Mouse (Mus musculus) midbrain, embryonic 12.5 days (tissue): ENCODE data around the gene Oas1h. TPM values are rescaled to one million over a fixed set of nuclear protein-coding genes. Genes with fewer than 3 reads are reported as not detected.
"Not testable (repeated sequence)": the region's sequence is repeated elsewhere in the genome, so short reads cannot be mapped to it uniquely, and the experiment has no call there.

Experiments used
- ATAC-seq: fragments of 200-750 bp; cut with Nextera tagmentation; 2 replicates; pipeline ENCODE4 v1.8.0; 2017; ENCODE audit warnings: low read depth, moderate TSS enrichment, moderate library complexity; ENCODE audit not compliant: low FRiP score
- H3K27ac ChIP-seq: fragments of 300-500 bp; sonication (generic); replicated peaks from 2 replicates; pipeline ENCODE4 v1.5.1; 2016; ENCODE audit warnings: mild to moderate bottlenecking
- H3K27me3 ChIP-seq: fragments of 300-500 bp; sonication (generic); 2 replicates; pipeline ENCODE4 v1.6.1; 2016; ENCODE audit warnings: mild to moderate bottlenecking
- H3K36me3 ChIP-seq: fragments of 300-500 bp; sonication (generic); 2 replicates; pipeline ENCODE4 v1.6.1; 2016
- H3K4me1 ChIP-seq: fragments of 300-500 bp; sonication (generic); 2 replicates; pipeline ENCODE4 v1.6.1; 2016
- H3K4me2 ChIP-seq: fragments of 300-500 bp; sonication (generic); replicated peaks from 2 replicates; pipeline ENCODE4 v1.6.1; 2016; ENCODE audit warnings: mild to moderate bottlenecking, moderate library complexity
- H3K4me3 ChIP-seq: fragments of 300-500 bp; sonication (generic); 2 replicates; pipeline ENCODE4 v1.5.1; 2016; ENCODE audit warnings: mild to moderate bottlenecking
- H3K9ac ChIP-seq: fragments of 300-500 bp; sonication (generic); replicated peaks from 2 replicates; pipeline ENCODE4 v1.6.1; 2016; ENCODE audit warnings: mild to moderate bottlenecking, moderate library complexity
- H3K9me3 ChIP-seq: fragments of 300-500 bp; sonication (generic); 2 replicates; pipeline ENCODE4 v1.6.1; 2016; ENCODE audit warnings: mild to moderate bottlenecking
- WGBS: fragments of 180-500 bp; shearing (Covaris S2); methylation state at CpG from one replicate; pipeline ENCODE4 v1.1.7; 2016; 5-methylcytosine and 5-hydroxymethylcytosine counted together
- polyA plus RNA-seq: library from polyadenylated mRNA; unstranded; fragments of >200 nt; fragmentation: Nextera tagmentation; extraction: Ambion mirVana; gene quantifications from 2 replicates; pipeline ENCODE4 v1.2.1, GENCODE M21; 2016

Oas1h gene
- polyA plus RNA-seq, 1 experiment from 2014 or later: not detected

DNA sequence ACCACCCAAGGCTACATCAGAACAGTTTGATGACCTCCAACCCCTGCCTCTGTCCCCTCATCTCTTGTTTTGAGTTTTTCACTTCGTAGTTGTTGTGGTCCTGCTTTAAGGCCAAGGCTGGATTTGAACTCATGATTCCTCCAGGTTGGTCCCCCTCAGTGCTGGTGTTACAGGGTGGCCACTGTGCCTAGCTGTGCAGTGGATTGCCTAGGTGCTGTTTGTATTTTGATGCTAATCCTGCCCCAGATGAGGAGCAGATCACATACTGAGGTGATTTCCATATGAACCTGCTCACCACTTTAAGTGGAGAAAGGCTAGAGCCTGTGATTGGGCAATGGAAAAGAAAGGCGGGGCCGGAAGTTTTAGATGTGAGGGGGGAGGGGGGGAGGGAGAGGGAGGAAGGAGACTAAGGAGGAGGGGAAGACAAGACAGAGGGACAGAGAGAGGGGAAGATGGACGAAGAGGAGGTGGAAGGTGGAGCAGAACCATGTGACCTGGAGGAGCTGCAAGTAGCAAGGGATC, 27.1 kb downstream of the Oas1h start:
- not testable (repeated sequence) for H3K9me3 ChIP-seq, H3K27ac ChIP-seq, H3K36me3 ChIP-seq, H3K4me3 ChIP-seq, ATAC-seq, H3K4me1 ChIP-seq, H3K27me3 ChIP-seq, H3K9ac ChIP-seq, H3K4me2 ChIP-seq
- WGBS: 41% methylated on average over 4 of the region's 4 CpGs

DNA sequence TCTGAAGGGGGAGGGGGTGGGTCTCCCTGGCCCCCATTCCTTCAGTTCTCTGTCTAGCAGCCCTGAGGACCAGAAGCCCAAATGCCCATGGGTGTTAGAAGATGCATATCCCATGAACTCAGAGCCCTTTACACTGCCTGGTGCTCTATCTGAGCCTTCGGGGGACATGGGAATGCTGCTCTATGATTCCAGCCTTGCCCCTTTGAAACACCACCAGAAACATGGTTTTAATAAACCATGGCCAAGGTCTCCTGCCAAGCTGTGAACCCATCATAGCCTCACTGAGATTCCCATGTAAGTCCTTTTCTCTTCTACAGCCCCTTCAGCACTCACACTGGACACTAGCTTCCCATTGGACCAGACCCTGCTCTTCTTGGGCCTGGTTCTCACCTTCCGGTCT, 28.8 kb downstream of the Oas1h start:
- no peaks in the 10 kb centered on the region for H3K9me3 ChIP-seq
- H3K4me2 ChIP-seq: no peak overlapping the region
- WGBS: 86% methylated on average over 2 of the region's 2 CpGs
- no peak for ATAC-seq
- no peak overlapping the region for H3K27ac ChIP-seq
- no peaks in the 10 kb centered on the region for H3K4me1 ChIP-seq
- no peak overlapping the region for H3K9ac ChIP-seq
- H3K36me3 ChIP-seq: no peaks in the 10 kb centered on the region
- no peak overlapping the region for H3K4me3 ChIP-seq
- no peaks in the 10 kb centered on the region for H3K27me3 ChIP-seq

DNA sequence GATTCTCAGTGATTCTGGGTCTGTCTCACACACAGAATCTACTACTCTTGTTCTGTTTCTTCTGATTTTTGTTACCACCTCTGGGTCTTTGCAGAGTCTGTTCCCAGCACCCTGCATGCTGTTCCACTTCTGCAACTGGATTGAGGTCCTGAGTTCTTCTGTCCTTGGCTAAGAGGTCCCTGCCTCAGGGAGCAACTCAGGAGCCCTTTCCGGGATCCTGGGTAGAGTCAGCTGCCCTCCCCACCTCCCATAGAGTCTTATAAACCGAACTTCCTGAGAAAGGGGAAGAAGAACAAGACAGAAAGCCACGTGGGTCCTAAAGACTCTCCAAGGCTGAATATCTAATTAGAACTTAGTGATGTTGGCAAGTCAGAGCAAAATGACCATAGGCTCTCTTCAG, 29.8 kb downstream of the Oas1h start:
- H3K27ac ChIP-seq: no peak overlapping the region
- no peak overlapping the region for H3K9ac ChIP-seq
- H3K4me2 ChIP-seq: no peak overlapping the region
- no peaks in the 10 kb centered on the region for H3K9me3 ChIP-seq
- no peaks in the 10 kb centered on the region for H3K36me3 ChIP-seq
- WGBS: 64% methylated on average over 3 of the region's 3 CpGs
- no peaks in the 10 kb centered on the region for H3K4me1 ChIP-seq
- no peak for ATAC-seq
- H3K4me3 ChIP-seq: no peak overlapping the region
- H3K27me3 ChIP-seq: no peaks in the 10 kb centered on the region

DNA sequence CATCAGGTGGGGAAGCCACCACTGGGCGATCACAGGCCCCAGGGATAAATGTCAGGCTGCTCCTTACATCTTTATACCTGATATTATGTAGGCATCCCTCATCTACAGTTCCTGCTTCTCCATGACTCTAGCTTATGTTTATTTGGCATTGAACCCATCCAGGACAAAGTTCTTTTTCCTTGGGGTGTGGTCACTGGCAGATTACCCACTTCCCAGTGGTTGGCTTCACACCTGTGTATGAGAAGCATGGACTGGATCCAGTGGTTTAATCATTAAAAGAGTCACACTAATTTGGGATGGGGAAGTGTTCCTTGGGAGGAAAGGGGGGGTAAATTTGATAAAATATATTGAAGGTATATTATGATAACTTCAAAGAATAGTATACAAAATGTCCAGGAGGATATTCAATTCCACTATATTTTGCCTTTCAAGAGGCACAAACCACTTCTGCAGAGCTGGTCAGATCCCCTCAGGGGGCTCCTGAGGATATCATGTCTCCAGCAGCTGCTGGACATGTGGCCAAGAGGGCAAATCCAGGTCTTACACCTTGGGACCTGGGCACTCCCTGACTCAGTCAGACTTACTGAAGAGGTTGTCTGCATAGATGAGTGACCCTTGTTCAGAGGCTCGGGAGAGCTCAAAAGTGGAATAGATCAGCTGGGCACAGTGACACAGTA, 30.5 kb downstream of the Oas1h start:
- not testable (repeated sequence) for H3K27me3 ChIP-seq, H3K4me3 ChIP-seq, H3K4me2 ChIP-seq, ATAC-seq, H3K9ac ChIP-seq, H3K36me3 ChIP-seq, H3K4me1 ChIP-seq, H3K27ac ChIP-seq, H3K9me3 ChIP-seq
- 85% methylated on average over 2 of the region's 2 CpGs for WGBS

DNA sequence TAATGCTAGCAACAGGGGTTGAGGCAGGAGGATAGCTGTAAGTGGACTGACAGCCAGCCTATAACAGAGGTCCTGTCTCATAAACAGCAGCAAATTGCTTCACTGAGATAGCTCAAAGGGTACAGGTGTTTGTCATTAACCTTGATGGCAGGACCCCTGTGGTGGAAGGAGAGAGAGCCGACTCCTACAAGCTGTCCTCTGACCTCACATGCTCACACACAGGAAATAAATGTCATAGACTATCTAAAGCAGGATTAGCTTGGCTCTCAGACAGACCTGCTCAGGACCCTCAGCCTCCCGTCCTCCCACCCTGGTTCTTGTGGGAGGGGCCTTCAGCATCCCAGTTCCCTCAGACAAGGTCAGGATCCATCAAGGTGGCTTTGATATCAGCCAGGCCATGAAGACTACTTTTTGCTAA, 31.0 kb downstream of the Oas1h start:
- no peaks in the 10 kb centered on the region for H3K27me3 ChIP-seq
- H3K4me2 ChIP-seq: no peak overlapping the region
- no peak overlapping the region for H3K27ac ChIP-seq
- no peaks in the 10 kb centered on the region for H3K4me1 ChIP-seq
- H3K4me3 ChIP-seq: no peak overlapping the region
- no peaks in the 10 kb centered on the region for H3K36me3 ChIP-seq
- no peak overlapping the region for H3K9ac ChIP-seq
- WGBS: 61% methylated on average over 2 of the region's 2 CpGs
- no peaks in the 10 kb centered on the region for H3K9me3 ChIP-seq
- no peak for ATAC-seq

DNA sequence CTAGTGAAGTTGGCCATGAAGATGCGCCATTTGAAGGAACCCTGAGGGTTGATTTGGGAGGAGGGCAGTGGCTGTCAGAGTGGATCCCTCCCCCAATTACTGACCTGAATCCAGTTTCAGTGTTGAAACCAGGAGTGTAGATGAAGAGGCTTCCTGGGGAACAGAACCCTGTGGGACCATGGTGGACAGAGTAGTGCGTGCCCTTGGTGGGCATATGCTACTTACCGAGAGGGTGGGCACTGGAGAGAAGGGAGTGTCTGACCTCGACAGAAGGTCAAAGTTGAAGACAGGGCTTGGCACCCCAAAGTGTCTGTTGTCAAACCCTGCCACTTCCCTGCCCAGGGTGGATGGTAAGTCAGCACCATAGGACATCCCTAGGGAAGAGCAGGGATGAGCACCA, 32.6 kb downstream of the Oas1h start:
- WGBS: 90% methylated on average over 4 of the region's 4 CpGs
- not testable (repeated sequence) for H3K9me3 ChIP-seq, H3K27ac ChIP-seq, H3K36me3 ChIP-seq, H3K4me2 ChIP-seq, H3K27me3 ChIP-seq, H3K4me1 ChIP-seq, H3K9ac ChIP-seq, ATAC-seq, H3K4me3 ChIP-seq

DNA sequence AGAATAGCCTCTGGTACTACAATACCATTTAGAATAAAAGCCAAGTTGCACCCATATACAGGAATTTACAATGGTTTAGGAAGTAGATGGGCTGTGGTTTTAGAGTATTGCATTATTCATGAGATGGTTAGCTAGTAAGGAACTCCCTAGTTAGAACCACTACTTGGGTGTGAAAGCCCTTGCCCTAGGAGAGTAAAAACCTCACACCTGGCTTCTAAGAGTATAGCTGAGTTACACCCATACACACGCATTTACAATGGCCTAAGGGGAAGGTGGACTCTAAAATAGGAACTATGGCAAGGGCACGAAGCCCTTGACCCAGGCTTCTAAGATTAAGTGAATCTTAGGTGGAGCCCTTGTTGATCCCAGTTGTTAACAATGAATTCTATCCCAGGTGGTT, 33.5 kb downstream of the Oas1h start:
- not testable (repeated sequence) for H3K27me3 ChIP-seq, H3K4me2 ChIP-seq, H3K27ac ChIP-seq, H3K4me1 ChIP-seq, H3K9me3 ChIP-seq, ATAC-seq, H3K36me3 ChIP-seq, H3K9ac ChIP-seq, H3K4me3 ChIP-seq
- 73% methylated on average over 2 of the region's 2 CpGs for WGBS

DNA sequence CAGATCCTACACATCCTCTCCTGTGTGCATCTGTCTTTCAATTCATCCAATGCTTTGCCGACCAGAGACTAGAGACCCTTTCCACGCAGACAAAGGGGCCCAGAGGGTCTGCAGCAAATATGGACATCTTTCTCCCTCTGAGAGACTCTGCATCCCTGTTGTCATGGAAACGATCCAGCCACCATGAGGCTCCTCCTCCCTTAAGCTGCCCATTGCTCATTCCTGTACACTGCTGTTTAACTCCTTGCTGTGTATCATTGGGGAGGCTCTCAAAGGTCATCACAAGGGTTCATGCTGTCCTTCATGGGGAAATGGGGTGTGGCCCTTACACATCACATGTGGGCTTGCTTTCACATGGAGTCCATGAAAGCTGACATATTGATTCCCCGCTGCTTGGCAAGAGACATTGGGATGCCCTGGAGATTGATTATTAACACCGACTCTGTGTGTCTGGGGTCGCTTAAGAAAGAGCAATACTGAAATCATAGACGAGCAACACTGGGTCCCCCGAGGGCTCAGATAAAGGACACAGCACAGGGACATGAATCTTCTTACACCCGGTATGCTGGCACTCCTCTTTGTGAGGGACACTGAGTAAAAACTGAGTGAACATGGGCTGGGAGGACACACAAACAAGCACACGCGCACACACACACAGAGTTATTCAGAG, 34.1 kb downstream of the Oas1h start:
- ATAC-seq: no peak
- Histone ChIP-seq H3K4me3 (no peak overlapping the region), H3K27me3 (no peaks in the 10 kb centered on the region), H3K36me3 (no peaks in the 10 kb centered on the region), H3K27ac (no peak overlapping the region), H3K4me2 (no peak overlapping the region), H3K9me3 (no peaks in the 10 kb centered on the region), H3K9ac (no peak overlapping the region), H3K4me1 (no peaks in the 10 kb centered on the region)
- 84% methylated on average over 11 of the region's 11 CpGs for WGBS

DNA sequence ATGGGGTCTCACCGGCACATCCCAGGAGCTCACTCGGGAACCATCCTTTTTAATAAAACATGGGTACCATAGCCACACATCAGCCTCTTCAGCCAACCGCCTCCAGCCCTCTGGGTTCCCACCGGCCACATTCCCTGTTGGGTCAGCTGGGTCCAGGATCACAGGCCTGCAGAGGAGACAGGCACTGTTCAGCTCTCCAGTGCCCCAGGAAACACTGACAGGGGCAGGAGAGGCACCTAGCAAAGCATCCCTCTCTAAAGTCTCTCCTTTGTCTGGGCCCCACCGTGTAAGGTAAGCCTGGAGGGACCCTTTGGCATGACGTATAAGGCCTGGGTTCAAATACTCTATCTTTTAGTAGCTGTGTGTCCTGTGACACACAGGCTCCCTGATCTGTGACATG, 37.1 kb downstream of the Oas1h start:
- H3K4me2 ChIP-seq: no peak overlapping the region
- no peak overlapping the region for H3K27ac ChIP-seq
- H3K9me3 ChIP-seq: no peaks in the 10 kb centered on the region
- H3K27me3 ChIP-seq: no peaks in the 10 kb centered on the region
- no peak overlapping the region for H3K9ac ChIP-seq
- no peak for ATAC-seq
- H3K36me3 ChIP-seq: no peaks in the 10 kb centered on the region
- WGBS: 90% methylated on average over 6 of the region's 6 CpGs
- H3K4me3 ChIP-seq: no peak overlapping the region
- H3K4me1 ChIP-seq: no peaks in the 10 kb centered on the region

DNA sequence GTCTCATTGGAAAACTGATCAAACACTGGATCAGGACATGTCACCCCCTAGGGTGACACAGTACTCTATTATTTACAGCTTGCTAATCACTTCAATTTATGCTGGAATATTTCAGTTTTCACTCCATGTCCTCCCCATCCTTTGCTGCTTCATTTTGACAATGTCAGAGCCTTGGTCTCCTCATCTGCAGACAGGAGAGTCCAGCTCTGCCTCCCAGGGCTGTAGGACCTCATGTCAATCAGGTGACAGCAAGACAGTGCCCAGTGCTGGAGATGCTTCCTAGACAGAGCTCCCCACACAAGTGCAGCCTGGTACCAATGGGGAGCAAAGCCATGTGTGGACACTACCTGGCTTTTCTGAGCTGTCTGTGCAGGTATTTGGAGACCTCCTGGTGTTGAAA, 37.5 kb downstream of the Oas1h start:
- no peak overlapping the region for H3K4me3 ChIP-seq
- H3K27ac ChIP-seq: no peak overlapping the region
- H3K27me3 ChIP-seq: no peaks in the 10 kb centered on the region
- H3K9me3 ChIP-seq: no peaks in the 10 kb centered on the region
- H3K4me1 ChIP-seq: no peaks in the 10 kb centered on the region
- no peaks in the 10 kb centered on the region for H3K36me3 ChIP-seq
- H3K9ac ChIP-seq: no peak overlapping the region
- H3K4me2 ChIP-seq: no peak overlapping the region
- ATAC-seq: no peak

DNA sequence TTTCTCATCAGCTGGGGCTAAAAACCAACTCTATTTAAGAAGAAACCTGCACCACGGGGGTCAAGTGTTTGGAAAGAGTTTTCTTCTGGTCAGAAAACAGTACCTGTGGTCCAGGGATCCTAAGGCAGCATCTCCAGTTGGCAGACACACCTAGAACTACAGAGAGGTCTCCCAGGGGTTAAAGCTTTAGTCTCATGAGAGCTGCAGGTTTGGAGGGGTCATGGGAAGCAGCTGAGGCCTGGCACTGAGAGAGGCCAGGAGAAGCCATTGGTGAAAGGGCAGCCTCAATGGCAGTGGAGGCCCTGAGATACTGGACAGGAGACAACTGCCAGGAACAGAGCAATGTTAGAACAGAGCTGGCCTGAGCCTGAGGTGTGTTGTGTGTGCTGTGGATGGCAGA, 39.4 kb downstream of the Oas1h start:
- Histone ChIP-seq H3K9ac (no peak overlapping the region), H3K27me3 (no peaks in the 10 kb centered on the region), H3K27ac (no peak overlapping the region), H3K4me3 (no peak overlapping the region), H3K4me1 (no peaks in the 10 kb centered on the region), H3K36me3 (no peaks in the 10 kb centered on the region), H3K9me3 (no peaks in the 10 kb centered on the region), H3K4me2 (no peak overlapping the region)
- ATAC-seq: no peak
- WGBS: 78% methylated on average over 1 of the region's 1 CpGs

DNA sequence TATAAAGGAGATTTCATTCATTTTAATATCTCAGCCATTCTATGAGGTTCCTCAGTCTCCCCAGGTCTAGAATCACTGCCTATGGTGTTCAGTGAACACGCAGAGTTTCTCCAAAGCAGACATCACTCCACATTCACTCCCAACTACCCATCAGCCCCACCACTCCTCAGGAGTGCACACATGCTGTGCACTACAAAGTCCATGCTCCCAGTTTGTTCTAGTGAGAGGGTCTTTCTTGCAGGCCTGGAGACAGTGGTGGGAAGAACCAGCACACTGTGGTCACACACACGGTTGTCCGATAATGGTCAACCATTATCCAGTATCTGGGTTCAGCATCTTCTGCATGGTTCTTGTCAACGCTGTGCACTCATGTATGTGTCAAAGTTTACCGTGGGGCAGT, 40.8 kb downstream of the Oas1h start:
- no peak overlapping the region for H3K9ac ChIP-seq
- no peaks in the 10 kb centered on the region for H3K9me3 ChIP-seq
- H3K27ac ChIP-seq: no peak overlapping the region
- no peak for ATAC-seq
- 95% methylated on average over 5 of the region's 5 CpGs for WGBS
- no peaks in the 10 kb centered on the region for H3K4me1 ChIP-seq
- no peak overlapping the region for H3K4me3 ChIP-seq
- H3K27me3 ChIP-seq: no peaks in the 10 kb centered on the region
- no peak overlapping the region for H3K4me2 ChIP-seq
- H3K36me3 ChIP-seq: no peaks in the 10 kb centered on the region
